Comparison of ENCODE assay signal across 8 mouse cellular contexts in genomic region chr11:106134580-106135528, GRCm38 (mm10). TPM values are rescaled to one million over a fixed set of nuclear protein-coding genes. Genes with fewer than 3 reads are reported as not detected.
DNase-seq lines count a peak whose midpoint lies in the region; ATAC-seq and TF ChIP-seq lines count a peak whose summit lies in the region.

No protein-coding gene starts in this region.

- H3K79me2 ChIP-seq in liver, adult 2 months (ENCODE audit: control insufficient read depth, insufficient read depth, low read length), result no peaks in the 10 kb centered on the region; the same call in 1 of the 2 replicates

- H3K4me2 ChIP-seq in hindbrain, embryonic 14.5 days (replicated peaks), result 0 out of 2 replicates have a peak overlapping the region, but pooled peaks have one; percentile 22
- no peak overlapping the region for H3K4me2 ChIP-seq in midbrain, embryonic 16.5 days (ENCODE audit: low read length)

- no peaks in the 10 kb centered on the region for H3K27me3 ChIP-seq in hindbrain, embryonic 14.5 days (ENCODE audit: control insufficient read depth, insufficient read depth, low read length)
- H3K27me3 ChIP-seq in liver, adult 2 months (ENCODE audit: control insufficient read depth, insufficient read depth, low read length), result no peaks in the 10 kb centered on the region
- no peaks in the 10 kb centered on the region for H3K27me3 ChIP-seq in midbrain, embryonic 16.5 days (ENCODE audit: control insufficient read depth, insufficient read depth, low read depth, low read length)

- peaks cover 44% of the 10 kb centered on the region for H3K36me3 ChIP-seq in hindbrain, embryonic 14.5 days (replicated peaks; ENCODE audit: control insufficient read depth, insufficient read depth)
- H3K36me3 ChIP-seq in liver, adult 2 months (ENCODE audit: control insufficient read depth, insufficient read depth, low read length), result peaks cover 19% of the 10 kb centered on the region
- H3K36me3 ChIP-seq in midbrain, embryonic 16.5 days (ENCODE audit: control insufficient read depth, insufficient read depth, low read length), result no peaks in the 10 kb centered on the region

- intact Hi-C loops in gastrocnemius, adult 2 months (cut with DNase I), result no loop called here

- H3K4me1 ChIP-seq in hindbrain, embryonic 14.5 days (replicated peaks; ENCODE audit: control insufficient read depth, insufficient read depth, low read length), result peaks cover 10% of the 10 kb centered on the region; the same call in 1 of the 2 replicates
- peaks cover 6% of the 10 kb centered on the region for H3K4me1 ChIP-seq in liver, adult 2 months (ENCODE audit: control insufficient read depth, insufficient read depth, low read length)
- peaks cover 8% of the 10 kb centered on the region for H3K4me1 ChIP-seq in midbrain, embryonic 16.5 days (ENCODE audit: control insufficient read depth, insufficient read depth, low read length)

- peak overlapping the region; percentile 68 for H3K4me3 ChIP-seq in gastrocnemius, adult 2 months
- no peak overlapping the region for H3K4me3 ChIP-seq in hindbrain, embryonic 14.5 days (replicated peaks; ENCODE audit: low read length)
- peak overlapping the region; percentile 14; the same call in 1 of the 2 replicates for H3K4me3 ChIP-seq in liver, adult 2 months (ENCODE audit: insufficient read depth, low read depth, low read length)
- H3K4me3 ChIP-seq in midbrain, embryonic 16.5 days (ENCODE audit: low read depth, low read length), result no peak overlapping the region

- H3K9me3 ChIP-seq in hindbrain, embryonic 14.5 days (ENCODE audit: control insufficient read depth, low read length), result no peaks in the 10 kb centered on the region
- no peaks in the 10 kb centered on the region for H3K9me3 ChIP-seq in midbrain, embryonic 16.5 days (replicated peaks; ENCODE audit: control insufficient read depth, low read length, poor library complexity, severe bottlenecking)

- peak overlapping the region; percentile 85 for H3K27ac ChIP-seq in gastrocnemius, adult 2 months
- peak overlapping the region; percentile 79 for H3K27ac ChIP-seq in hindbrain, embryonic 14.5 days
- peak overlapping the region; percentile 57 for H3K27ac ChIP-seq in liver, adult 2 months (replicated peaks; ENCODE audit: insufficient read depth, low read depth, low read length)
- H3K27ac ChIP-seq in midbrain, embryonic 16.5 days (ENCODE audit: low read length), result peak overlapping the region; percentile 68

- 36% methylated on average over 8 of the region's 8 CpGs for WGBS in hindbrain, embryonic 14.5 days
- WGBS in liver, adult 2 months, result 15% methylated on average over 8 of the region's 8 CpGs
- WGBS in midbrain, embryonic 16.5 days, result 28% methylated on average over 8 of the region's 8 CpGs

- DNase-seq in right cerebral cortex, postnatal 14 days, result peak; percentile 61
- no peak for DNase-seq in right cerebral cortex, postnatal 25 days
- DNase-seq in brain, adult 2 months (ENCODE audit: low read depth, low spot score), result peak; percentile 72
- DNase-seq in gastrocnemius, adult 2 months, result peak; percentile 82
- peak; percentile 38 for DNase-seq in hindbrain, embryonic 14.5 days (ENCODE audit: low spot score)
- DNase-seq in liver, adult 2 months (ENCODE audit: extremely low read depth, low read depth, low spot score), result peak; percentile 75
- peak; percentile 73 for DNase-seq in urinary bladder, postnatal 25 days (ENCODE audit: low spot score)

- peak; percentile 30; the same call in 1 of the 2 replicates for TF ChIP-seq CTCF in gastrocnemius, adult 2 months (IDR thresholded peaks at IDR 0.05)
- no peak for TF ChIP-seq CTCF in liver, adult 2 months (IDR thresholded peaks at IDR 0.05; ENCODE audit: low read depth, low read length)

- no peak for ATAC-seq in hindbrain, embryonic 14.5 days (ENCODE audit: low FRiP score)
- ATAC-seq in midbrain, embryonic 16.5 days, result no peak

- no peak for TF ChIP-seq POLR2A in liver, adult 2 months (IDR thresholded peaks at IDR 0.05; ENCODE audit: extremely low read depth, insufficient read depth, low read length)

- 0 out of 2 replicates have a peak overlapping the region, but pooled peaks have one; percentile 6 for H3K9ac ChIP-seq in hindbrain, embryonic 14.5 days
- H3K9ac ChIP-seq in liver, adult 2 months (ENCODE audit: low read depth, low read length), result peak overlapping the region; percentile 5; the same call in 1 of the 2 replicates
- peak overlapping the region; percentile 49; the same call in 1 of the 2 replicates for H3K9ac ChIP-seq in midbrain, embryonic 16.5 days (ENCODE audit: low read depth, low read length)

RNA-seq across cellular contexts. Expression of gene Gm10840, which starts 25.8 kb away (rescaled TPM):
- total RNA-seq in gastrocnemius, adult 2 months (2021), result not detected
- polyA plus RNA-seq in hindbrain, embryonic 14.5 days (2014; fragmentation: Nextera tagmentation; extraction: Ambion mirVana), result not detected in 2 replicates
- not detected in 2 replicates for total RNA-seq in liver, adult 2 months (2014; rRNA removed)
- polyA plus RNA-seq in liver, adult 2 months (2012; rRNA removed), result not detected in 2 replicates
- polyA plus RNA-seq in midbrain, embryonic 16.5 days (2015; fragmentation: Nextera tagmentation; extraction: Ambion mirVana), result not detected in 2 replicates

RNA-seq across cellular contexts. Expression of gene Limd2, which starts 25.8 kb away (rescaled TPM):
- total RNA-seq in gastrocnemius, adult 2 months (2021), result 1 to 10 TPM; 1.3 to 1.7 TPM
- 140 and 158 TPM in 2 replicates for polyA plus RNA-seq in hindbrain, embryonic 14.5 days (2014; fragmentation: Nextera tagmentation; extraction: Ambion mirVana)
- total RNA-seq in liver, adult 2 months (2014; rRNA removed), result 9.4 and 9.7 TPM in 2 replicates
- polyA plus RNA-seq in liver, adult 2 months (2012; rRNA removed), result 21.8 and 26.3 TPM in 2 replicates
- 143 and 158 TPM in 2 replicates for polyA plus RNA-seq in midbrain, embryonic 16.5 days (2015; fragmentation: Nextera tagmentation; extraction: Ambion mirVana)

RNA-seq across cellular contexts. Expression of gene Map3k3, which starts 50.4 kb away (rescaled TPM):
- 10 to 100 TPM; 23.2 to 25.7 TPM for total RNA-seq in gastrocnemius, adult 2 months (2021)
- 16.5 and 18.7 TPM in 2 replicates for polyA plus RNA-seq in hindbrain, embryonic 14.5 days (2014; fragmentation: Nextera tagmentation; extraction: Ambion mirVana)
- total RNA-seq in liver, adult 2 months (2014; rRNA removed), result 12.3 and 14.9 TPM in 2 replicates
- polyA plus RNA-seq in liver, adult 2 months (2012; rRNA removed), result 7.6 and 9.7 TPM in 2 replicates
- 10.9 and 12.3 TPM in 2 replicates for polyA plus RNA-seq in midbrain, embryonic 16.5 days (2015; fragmentation: Nextera tagmentation; extraction: Ambion mirVana)

Comparison
In these comparisons a context has a peak if more than half of its experiments do, and no peak if none do; other contexts are left out.
1. H3K4me3 ChIP-seq: peak in gastrocnemius, adult 2 months (single experiment) and liver, adult 2 months (single experiment); none in hindbrain, embryonic 14.5 days (single experiment) and midbrain, embryonic 16.5 days (single experiment).
2. Peak in every context shown above with its lines, with median percentiles within 50 percentile points of each other: H3K27ac ChIP-seq and H3K9ac ChIP-seq.